Mouse (Mus musculus) MEL (cell line): ENCODE results near the gene Gjc1. TPM values are rescaled to one million over a fixed set of nuclear protein-coding genes. Genes with fewer than 3 reads are reported as not detected.

Experiments used
- DNase-seq: peaks from one replicate; pipeline ENCODE4 v3.0.0; 2011; ENCODE audit warnings: low read depth, low spot score
- H3K27ac ChIP-seq: 2 replicates; pipeline ENCODE4 v1.5.1; 2012; ENCODE audit warnings: low read depth, mild to moderate bottlenecking, control low read depth, low read length, moderate library complexity; ENCODE audit not compliant: control insufficient read depth
- H3K27me3 ChIP-seq, 2 experiments: fragments of 150-350 bp in 1 of 2; sonication (generic) in 1 of 2; 2 replicates each; pipeline ENCODE4 v1.6.1; 2012; ENCODE audit warnings: low read length in 2 of 2, mild to moderate bottlenecking in 2 of 2, improper control_type of control experiment in 1 of 2, moderate library complexity in 1 of 2; ENCODE audit not compliant: insufficient read depth in 2 of 2, control insufficient read depth in 1 of 2
- H3K36me3 ChIP-seq, 2 experiments: 2 replicates each; pipeline ENCODE4 v1.6.1; 2012 to 2014; ENCODE audit warnings: low read length in 2 of 2, improper control_type of control experiment in 1 of 2, inconsistent platforms in 1 of 2, mild to moderate bottlenecking in 1 of 2; ENCODE audit not compliant: insufficient read depth in 2 of 2, control insufficient read depth in 1 of 2
- H3K4me1 ChIP-seq, 2 experiments: fragments of 150-350 bp in 1 of 2; sonication (generic) in 1 of 2; 2 replicates each; pipeline ENCODE4 v1.6.1; 2012; ENCODE audit warnings: low read length in 2 of 2, improper control_type of control experiment in 1 of 2, mild to moderate bottlenecking in 1 of 2; ENCODE audit not compliant: insufficient read depth in 2 of 2, control insufficient read depth in 1 of 2
- H3K4me3 ChIP-seq, 2 experiments: fragments of 150-350 bp in 1 of 2; sonication (generic) in 1 of 2; 2 replicates each; pipeline ENCODE4 v1.5.1; 2012; ENCODE audit warnings: low read depth in 2 of 2, low read length in 2 of 2, mild to moderate bottlenecking in 2 of 2, moderate library complexity in 2 of 2, control low read depth in 1 of 2, improper control_type of control experiment in 1 of 2; ENCODE audit not compliant: control insufficient read depth in 1 of 2, insufficient read depth in 1 of 2
- H3K79me2 ChIP-seq: 2 replicates; pipeline ENCODE4 v1.6.1; 2012; ENCODE audit warnings: mild to moderate bottlenecking, low read length, moderate library complexity; ENCODE audit not compliant: control insufficient read depth, poor library complexity, insufficient read depth
- H3K9ac ChIP-seq: 2 replicates; pipeline ENCODE4 v1.6.1; 2012; ENCODE audit warnings: low read depth, mild to moderate bottlenecking, control low read depth, low read length, moderate library complexity; ENCODE audit not compliant: control insufficient read depth, poor library complexity, severe bottlenecking
- H3K9me3 ChIP-seq: fragments of 150-350 bp; sonication (generic); replicated peaks from 2 replicates; pipeline ENCODE4 v1.6.1; 2012; ENCODE audit warnings: mild to moderate bottlenecking, low read length, improper control_type of control experiment, moderate library complexity; ENCODE audit not compliant: insufficient read depth
- BHLHE40 ChIP-seq: IDR thresholded peaks from 2 replicates; pipeline ENCODE4 v1.6.1; 2012; ENCODE audit warnings: low read depth, mild to moderate bottlenecking, inconsistent platforms, low read length, improper control_type of control experiment, borderline replicate concordance
- CTCF ChIP-seq, 3 experiments: IDR thresholded peaks in 2 of 3; conservative IDR thresholded peaks in 1 of 3; 2 replicates each; pipeline ENCODE4 v1.5.1; 2011 to 2012; ENCODE audit warnings: low read length in 3 of 3, low read depth in 2 of 3, mild to moderate bottlenecking in 2 of 3, improper control_type of control experiment in 1 of 3, inconsistent platforms in 1 of 3, mixed read lengths in 1 of 3, moderate library complexity in 1 of 3; ENCODE audit not compliant: control insufficient read depth in 1 of 3, insufficient read depth in 1 of 3, poor library complexity in 1 of 3, severe bottlenecking in 1 of 3
- ELF1 ChIP-seq: IDR thresholded peaks from 2 replicates; pipeline ENCODE4 v1.6.1; 2014; ENCODE audit warnings: low read depth, mild to moderate bottlenecking, inconsistent platforms, low read length, improper control_type of control experiment, moderate library complexity
- EP300 ChIP-seq, 2 experiments: IDR thresholded peaks; 2 replicates each; pipeline ENCODE4 v1.6.1; 2011; ENCODE audit warnings: improper control_type of control experiment in 2 of 2, low read length in 2 of 2, low read depth in 1 of 2, mild to moderate bottlenecking in 1 of 2
- GABPA ChIP-seq: IDR thresholded peaks from 2 replicates; pipeline ENCODE4 v1.6.1; 2012; ENCODE audit warnings: low read depth, mild to moderate bottlenecking, inconsistent platforms, low read length, improper control_type of control experiment, moderate library complexity
- GATA1 ChIP-seq: IDR thresholded peaks from 2 replicates; pipeline ENCODE4 v1.6.1; 2011; ENCODE audit warnings: low read depth, low read length, improper control_type of control experiment
- HCFC1 ChIP-seq: IDR thresholded peaks from 2 replicates; pipeline ENCODE4 v1.6.1; 2012; ENCODE audit warnings: low read depth, mild to moderate bottlenecking, inconsistent platforms, low read length, improper control_type of control experiment, moderate library complexity
- JUND ChIP-seq: IDR thresholded peaks from 2 replicates; pipeline ENCODE4 v1.6.1; 2011; ENCODE audit warnings: low read depth, mild to moderate bottlenecking, improper control_type of control experiment, low read length
- KAT2A ChIP-seq: conservative IDR thresholded peaks from 2 replicates; pipeline ENCODE4 v1.6.1; 2012; ENCODE audit warnings: low read depth, low read length, improper control_type of control experiment, inconsistent platforms
- MAFK ChIP-seq: IDR thresholded peaks from 2 replicates; pipeline ENCODE4 v1.6.1; 2011; ENCODE audit warnings: low read depth, mild to moderate bottlenecking, low read length, improper control_type of control experiment, borderline replicate concordance
- MAZ ChIP-seq: IDR thresholded peaks from 2 replicates; pipeline ENCODE4 v1.6.1; 2012; ENCODE audit warnings: low read depth, mild to moderate bottlenecking, inconsistent platforms, low read length, improper control_type of control experiment
- MYB ChIP-seq: IDR thresholded peaks from 2 replicates; pipeline ENCODE4 v1.6.1; 2011; ENCODE audit warnings: mild to moderate bottlenecking, low read depth, low read length, improper control_type of control experiment
- MYC ChIP-seq: IDR thresholded peaks from 2 replicates; pipeline ENCODE4 v1.6.1; 2011; ENCODE audit warnings: low read depth, mild to moderate bottlenecking, low read length, improper control_type of control experiment, moderate library complexity
- NELFE ChIP-seq: IDR thresholded peaks from 2 replicates; pipeline ENCODE4 v1.6.1; 2011; ENCODE audit warnings: low read depth, low read length, improper control_type of control experiment
- POLR2A ChIP-seq, 2 experiments: IDR thresholded peaks; 2 replicates each; pipeline ENCODE4 v1.6.1; 2011 to 2012; ENCODE audit warnings: low read length in 2 of 2, mild to moderate bottlenecking in 2 of 2, control low read depth in 1 of 2, improper control_type of control experiment in 1 of 2, low read depth in 1 of 2, moderate library complexity in 1 of 2; ENCODE audit not compliant: control insufficient read depth in 1 of 2, insufficient read depth in 1 of 2, poor library complexity in 1 of 2
- RAD21 ChIP-seq: IDR thresholded peaks from 2 replicates; pipeline ENCODE4 v1.6.1; 2011; ENCODE audit warnings: mild to moderate bottlenecking, low read depth, low read length, improper control_type of control experiment
- SIN3A ChIP-seq: IDR thresholded peaks from 2 replicates; pipeline ENCODE4 v1.6.1; 2012; ENCODE audit warnings: low read length, improper control_type of control experiment, inconsistent platforms
- SMC3 ChIP-seq: IDR thresholded peaks from 2 replicates; pipeline ENCODE4 v1.6.1; 2011; ENCODE audit warnings: low read depth, low read length, improper control_type of control experiment
- TAL1 ChIP-seq: IDR thresholded peaks from 2 replicates; pipeline ENCODE4 v1.6.1; 2012; ENCODE audit warnings: mild to moderate bottlenecking, inconsistent platforms, low read length, moderate library complexity, mixed read lengths
- TCF12 ChIP-seq: IDR thresholded peaks from 2 replicates; pipeline ENCODE4 v1.6.1; 2014; ENCODE audit warnings: low read depth, mild to moderate bottlenecking, inconsistent platforms, low read length, improper control_type of control experiment, moderate library complexity
- UBTF ChIP-seq: IDR thresholded peaks from 2 replicates; pipeline ENCODE4 v1.6.1; 2012; ENCODE audit warnings: low read depth, mild to moderate bottlenecking, inconsistent platforms, low read length, improper control_type of control experiment, moderate library complexity, borderline replicate concordance; ENCODE audit not compliant: insufficient read depth
- USF2 ChIP-seq, 2 experiments: IDR thresholded peaks; 2 replicates each; pipeline ENCODE4 v1.6.1; 2011 to 2012; ENCODE audit warnings: improper control_type of control experiment in 2 of 2, low read length in 2 of 2, borderline replicate concordance in 1 of 2, inconsistent platforms in 1 of 2, low read depth in 1 of 2, mild to moderate bottlenecking in 1 of 2; ENCODE audit not compliant: insufficient read depth in 1 of 2
- ZC3H11A ChIP-seq: IDR thresholded peaks from 2 replicates; pipeline ENCODE4 v1.6.1; 2012; ENCODE audit warnings: low read depth, mild to moderate bottlenecking, inconsistent platforms, low read length, improper control_type of control experiment
- ZMIZ1 ChIP-seq: IDR thresholded peaks from 2 replicates; pipeline ENCODE4 v1.6.1; 2012; ENCODE audit warnings: low read depth, mild to moderate bottlenecking, inconsistent platforms, low read length, improper control_type of control experiment, moderate library complexity
- polyA plus RNA-seq, 2 experiments: library from polyadenylated mRNA; stranded (reverse) in 1 of 2; unstranded in 1 of 2; fragments of >175 nt in 1 of 2; fragments of >200 nt in 1 of 2; gene quantifications; 2 replicates each; pipeline versions ENCODE4 v1.2.1 to v1.2.4; 2012; ENCODE audit warnings: low replicate concordance in 2 of 2, low read depth in 1 of 2; ENCODE audit not compliant: insufficient read length in 2 of 2, insufficient read depth in 1 of 2, missing spikeins in 1 of 2
- total RNA-seq: library from RNA; depleted of rRNA; stranded (reverse); fragments of 300-350 nt; gene quantifications from 2 replicates; pipeline ENCODE4 v1.2.3, GENCODE M21; 2012

Gene Gjc1
- total and polyA plus RNA-seq, 3 experiments = not detected

DNA sequence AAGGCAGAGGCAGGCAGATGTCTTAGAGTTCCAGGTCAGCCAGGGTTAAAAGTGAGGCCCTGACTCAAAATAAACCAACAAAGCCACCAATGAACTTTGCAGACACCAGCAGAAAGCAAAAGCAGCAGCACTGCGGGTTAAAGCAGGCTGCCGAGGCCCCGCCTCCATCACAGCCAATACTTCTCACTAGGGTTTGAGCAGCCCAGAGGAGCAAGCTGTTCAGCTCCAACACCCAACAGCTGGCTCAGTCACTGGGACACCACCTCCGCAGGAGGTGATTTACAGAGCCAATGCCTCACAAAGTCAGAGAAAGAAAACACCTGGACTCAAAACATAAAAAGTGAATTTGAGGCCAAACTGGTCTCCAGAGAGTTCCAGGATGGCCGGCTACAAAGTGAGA lies 16.0 kb downstream of the Gjc1 start:
- H3K79me2 ChIP-seq = no peaks in the 10 kb centered on the region
- no peak for DNase-seq
- TF ChIP-seq GATA1 = no peak
- no peak for TF ChIP-seq MYC
- no peak for TF ChIP-seq JUND
- no peak for TF ChIP-seq HCFC1
- TF ChIP-seq CTCF (IDR thresholded peaks at IDR 0.05 in 2 of 3, conservative IDR thresholded peaks at IDR 0.05 in 1 of 3; ENCODE audit: control insufficient read depth in 1 of 3, insufficient read depth in 1 of 3, low read depth in 2 of 3, low read length in 3 of 3, poor library complexity in 1 of 3, severe bottlenecking in 1 of 3) = no peak
- TF ChIP-seq SMC3 = no peak
- TF ChIP-seq EP300 (IDR thresholded peaks at IDR 0.05; ENCODE audit: low read depth in 1 of 2, low read length in 2 of 2) = no peak
- TF ChIP-seq MAFK = no peak
- no peak for TF ChIP-seq MYB
- no peak for TF ChIP-seq UBTF
- TF ChIP-seq, all 39 proteins: peak for 0
- H3K9ac ChIP-seq = no peak overlapping the region
- no peaks in the 10 kb centered on the region for H3K36me3 ChIP-seq
- H3K4me3 ChIP-seq = no peak overlapping the region
- H3K9me3 ChIP-seq = no peaks in the 10 kb centered on the region
- no peaks in the 10 kb centered on the region for H3K4me1 ChIP-seq
- no peak overlapping the region for H3K27ac ChIP-seq
- H3K27me3 ChIP-seq = peaks cover 29 to 34% of the 10 kb centered on the region in 2 experiments

DNA sequence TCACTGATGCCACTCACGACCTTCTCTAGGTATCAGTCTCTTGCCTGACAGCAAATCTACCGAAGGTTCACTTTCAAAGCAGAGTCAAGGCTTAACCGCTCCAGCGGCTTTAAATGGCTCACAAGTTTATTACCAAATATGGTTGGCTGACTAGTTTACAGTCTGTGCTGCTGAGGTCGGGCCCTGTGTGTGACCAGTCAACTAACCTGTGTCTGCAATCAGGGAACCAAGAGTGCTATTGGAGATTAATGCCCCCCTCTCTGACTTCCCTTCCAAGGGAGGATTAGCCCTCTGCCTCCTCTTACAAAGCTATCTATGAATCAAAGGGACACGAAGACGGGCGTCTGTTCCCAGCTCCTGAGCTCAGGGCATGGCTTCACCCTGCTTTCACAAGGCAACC lies 25.3 kb downstream of the Gjc1 start:
- H3K9ac ChIP-seq = no peak overlapping the region
- no peak overlapping the region for H3K4me3 ChIP-seq
- no peaks in the 10 kb centered on the region for H3K79me2 ChIP-seq
- no peak overlapping the region for H3K27ac ChIP-seq
- peaks cover 34 to 56% of the 10 kb centered on the region in 2 experiments for H3K27me3 ChIP-seq
- no peak for DNase-seq
- TF ChIP-seq USF2 (IDR thresholded peaks at IDR 0.05; ENCODE audit: borderline replicate concordance in 1 of 2, insufficient read depth in 1 of 2, low read depth in 1 of 2, low read length in 2 of 2) (no peak), TCF12 (no peak), BHLHE40 (no peak), KAT2A (no peak), MYC (no peak), POLR2A (IDR thresholded peaks at IDR 0.05; ENCODE audit: control insufficient read depth in 1 of 2, insufficient read depth in 1 of 2, low read depth in 1 of 2, low read length in 2 of 2, poor library complexity in 1 of 2) (no peak), CTCF (IDR thresholded peaks at IDR 0.05 in 2 of 3, conservative IDR thresholded peaks at IDR 0.05 in 1 of 3; ENCODE audit: control insufficient read depth in 1 of 3, insufficient read depth in 1 of 3, low read depth in 2 of 3, low read length in 3 of 3, poor library complexity in 1 of 3, severe bottlenecking in 1 of 3) (no peak), MYB (no peak), GABPA (no peak), TAL1 (no peak), HCFC1 (no peak), ELF1 (no peak), ZMIZ1 (no peak), RAD21 (no peak), SIN3A (no peak), MAZ (no peak), SMC3 (no peak), NELFE (no peak), ZC3H11A (no peak)
- no peaks in the 10 kb centered on the region for H3K36me3 ChIP-seq
- H3K9me3 ChIP-seq = no peaks in the 10 kb centered on the region
- H3K4me1 ChIP-seq = no peaks in the 10 kb centered on the region
